Mouse (Mus musculus) cortical plate, adult 2 months (tissue): ENCODE measurements at regions not wholly inside any gene's neighbourhood (a gene's known extent, or its start where the extent isn't known, plus 50 kb on each side); places are given as distances from the start of the nearest gene placed in this dataset.

Source experiments
- H3K27ac ChIP-seq: fragments of 200-500 bp; 2 replicates; pipeline ENCODE4 v1.5.1; 2012; ENCODE audit warnings: low read length, control low read depth, inconsistent platforms; ENCODE audit not compliant: insufficient read depth
- H3K4me1 ChIP-seq: fragments of 200-500 bp; 2 replicates; pipeline ENCODE4 v1.6.1; 2011; ENCODE audit warnings: low read length; ENCODE audit not compliant: control insufficient read depth, insufficient read depth
- H3K4me3 ChIP-seq: fragments of 200-500 bp; 2 replicates; pipeline ENCODE4 v1.5.1; 2011; ENCODE audit warnings: mild to moderate bottlenecking, low read length, control low read depth; ENCODE audit not compliant: insufficient read depth
- CTCF ChIP-seq: fragments of 200-500 bp; IDR thresholded peaks from 2 replicates; pipeline ENCODE4 v1.5.1; 2011; ENCODE audit warnings: mild to moderate bottlenecking, control low read depth, low read length; ENCODE audit not compliant: insufficient read depth; ENCODE audit errors: extremely low read depth
- POLR2A ChIP-seq: fragments of 200-500 bp; IDR thresholded peaks from 2 replicates; pipeline ENCODE4 v1.6.1; 2011; ENCODE audit warnings: mild to moderate bottlenecking, low read length, control low read depth; ENCODE audit not compliant: insufficient read depth; ENCODE audit errors: extremely low read depth

DNA sequence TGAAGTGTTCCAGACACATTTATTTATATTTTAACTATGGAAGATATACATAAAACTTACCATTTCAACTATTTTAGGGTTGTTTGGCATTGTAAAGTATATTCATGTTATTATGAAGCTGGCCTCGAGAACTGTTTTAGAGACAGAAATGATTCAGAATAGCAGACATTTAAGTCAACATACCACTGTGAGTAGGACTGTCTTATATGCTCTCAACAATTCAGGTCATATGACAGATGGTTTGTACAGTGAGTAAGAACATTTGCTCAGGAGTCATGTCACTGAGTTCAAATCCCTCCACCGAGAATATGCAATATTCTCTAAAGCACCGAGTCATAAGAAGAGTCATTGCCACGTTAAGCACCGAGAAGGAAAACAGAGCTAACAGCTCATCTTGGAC, 290.6 kb downstream of the Lmx1a start:
- Histone ChIP-seq H3K27ac (no peak overlapping the region), H3K4me1 (no peaks in the 10 kb centered on the region; the same call in 1 of the 2 replicates), H3K4me3 (no peak overlapping the region)
- TF ChIP-seq CTCF (no peak), POLR2A (no peak)

DNA sequence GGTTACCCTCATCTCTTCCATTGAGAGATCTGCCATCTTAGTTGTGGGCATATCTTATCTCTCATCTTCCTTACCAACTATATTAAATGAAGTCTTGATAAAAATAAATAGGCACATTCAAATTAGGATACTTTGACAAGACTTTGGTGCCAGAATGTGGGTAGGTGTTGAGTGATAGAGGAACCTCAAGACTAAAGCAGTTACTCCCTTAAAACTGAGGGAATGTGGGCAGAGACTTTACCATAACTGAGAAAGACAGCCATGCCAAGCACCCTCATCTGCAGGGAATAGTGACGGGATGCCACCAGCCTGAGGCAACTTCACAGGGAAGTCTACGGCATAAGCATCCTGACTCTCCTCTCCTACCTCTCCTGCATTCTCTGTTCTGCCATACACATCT, 292.3 kb downstream of the Lmx1a start:
- Histone ChIP-seq H3K4me3 (no peak overlapping the region), H3K27ac (no peak overlapping the region), H3K4me1 (no peaks in the 10 kb centered on the region; the same call in 1 of the 2 replicates)
- TF ChIP-seq CTCF, result no peak
- no peak for TF ChIP-seq POLR2A

DNA sequence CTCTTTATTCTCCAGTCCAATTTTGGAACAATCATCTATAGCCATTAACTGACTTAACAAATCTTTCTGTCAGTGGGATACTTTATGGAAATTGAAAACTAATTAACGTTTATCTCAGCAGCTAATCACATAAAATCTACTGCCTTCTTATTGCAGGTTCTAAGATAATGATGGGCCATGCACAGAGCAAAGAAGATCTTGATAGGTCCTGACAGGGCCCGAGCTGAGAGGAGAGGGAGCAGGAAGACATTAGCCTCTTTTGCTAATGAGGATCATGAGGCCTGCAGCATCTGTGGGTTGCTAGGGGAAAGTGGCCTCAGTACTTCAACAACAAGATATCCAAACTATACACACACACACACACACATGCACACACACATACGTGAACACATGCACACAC, 318.4 kb downstream of the Lmx1a start:
- TF ChIP-seq POLR2A (no peak), CTCF (no peak)
- Histone ChIP-seq H3K27ac (no peak overlapping the region), H3K4me3 (no peak overlapping the region), H3K4me1 (peaks cover 2% of the 10 kb centered on the region; the same call in 1 of the 2 replicates)

DNA sequence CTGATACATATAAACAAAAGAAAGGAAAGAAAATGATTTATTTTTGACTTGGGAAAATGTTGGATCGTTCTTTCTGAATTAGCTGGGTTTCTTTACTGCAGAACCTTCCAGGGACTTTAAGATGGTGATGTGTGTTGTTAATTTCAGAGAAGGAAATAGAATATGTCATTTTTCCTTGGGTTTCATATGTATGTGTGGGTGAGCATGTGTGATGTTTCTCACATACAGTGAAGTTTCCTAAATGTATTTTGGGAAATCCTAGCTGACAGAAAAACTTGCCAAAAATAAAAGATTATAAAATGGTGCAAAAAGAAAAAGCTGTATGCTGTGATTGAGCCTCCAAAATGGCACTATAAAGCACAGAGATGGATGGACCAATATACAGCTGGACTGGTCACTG, 319.2 kb downstream of the Lmx1a start:
- no peak overlapping the region for H3K27ac ChIP-seq
- H3K4me3 ChIP-seq, result no peak overlapping the region
- peaks cover 2% of the 10 kb centered on the region; the same call in 1 of the 2 replicates for H3K4me1 ChIP-seq
- TF ChIP-seq POLR2A, result no peak
- TF ChIP-seq CTCF, result no peak

DNA sequence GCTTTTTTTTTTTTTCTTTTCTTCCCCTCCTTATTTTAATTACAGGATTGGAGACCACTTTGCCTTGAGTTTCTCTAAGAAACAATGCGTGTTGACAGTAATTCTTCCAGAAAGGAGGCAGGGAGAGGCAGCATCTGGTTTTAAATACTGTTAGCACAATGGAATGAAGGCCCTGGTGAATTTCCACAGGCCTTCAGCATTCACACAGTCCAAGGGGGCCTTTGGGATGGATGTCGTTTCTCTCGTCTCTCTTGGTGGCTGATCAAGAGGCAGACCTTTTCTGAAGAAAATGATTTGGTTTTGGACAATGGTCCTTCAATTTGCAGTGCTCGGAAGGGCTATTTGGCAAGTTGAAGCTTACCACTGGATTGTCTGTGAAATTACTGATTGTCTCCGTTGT, 321.4 kb downstream of the Lmx1a start:
- peaks cover 2% of the 10 kb centered on the region; the same call in 1 of the 2 replicates for H3K4me1 ChIP-seq
- no peak overlapping the region for H3K4me3 ChIP-seq
- TF ChIP-seq POLR2A (no peak), CTCF (no peak)
- H3K27ac ChIP-seq, result no peak overlapping the region

DNA sequence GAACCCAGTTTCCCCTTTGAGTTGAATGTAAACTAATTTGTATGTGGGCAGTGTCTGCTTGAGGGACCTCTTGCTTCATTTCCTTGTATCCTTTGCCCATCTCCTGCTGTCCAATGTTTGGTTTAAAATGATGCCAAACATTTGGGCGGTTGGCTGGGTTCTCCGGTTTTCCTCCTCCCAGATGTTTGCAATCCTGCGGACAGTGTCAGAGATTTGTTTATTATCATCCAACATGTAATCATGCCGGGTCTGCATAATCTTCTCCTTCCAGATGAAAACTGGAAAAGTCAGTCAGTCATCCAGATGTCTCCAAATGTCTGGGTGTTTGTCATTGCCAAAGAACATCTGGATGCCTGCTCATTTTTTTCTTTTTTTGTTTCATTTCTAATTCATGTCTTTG, 323.0 kb downstream of the Lmx1a start:
- no peak for TF ChIP-seq POLR2A
- TF ChIP-seq CTCF, result no peak
- peaks cover 2% of the 10 kb centered on the region; the same call in 1 of the 2 replicates for H3K4me1 ChIP-seq
- H3K4me3 ChIP-seq, result no peak overlapping the region
- H3K27ac ChIP-seq, result no peak overlapping the region

DNA sequence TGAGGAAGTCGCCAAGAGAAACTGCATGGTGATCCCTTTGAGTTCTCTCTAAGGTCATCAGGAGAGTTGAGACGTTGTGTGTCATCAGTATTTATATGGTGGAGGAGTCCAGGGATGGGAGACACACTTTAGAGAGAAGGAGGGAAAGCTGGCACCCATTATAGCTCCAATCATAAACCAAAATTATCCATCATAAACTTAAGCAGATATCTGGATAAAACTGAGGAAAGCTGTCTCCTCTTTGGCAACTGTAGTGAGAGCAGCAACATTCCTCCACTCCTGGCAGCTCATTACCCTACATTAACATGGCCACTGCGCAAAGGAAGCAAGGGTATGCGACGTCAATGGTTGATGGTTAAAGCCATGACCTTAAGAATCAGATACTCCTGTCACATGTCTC, 323.6 kb downstream of the Lmx1a start:
- peaks cover 2% of the 10 kb centered on the region; the same call in 1 of the 2 replicates for H3K4me1 ChIP-seq
- TF ChIP-seq CTCF, result no peak

DNA sequence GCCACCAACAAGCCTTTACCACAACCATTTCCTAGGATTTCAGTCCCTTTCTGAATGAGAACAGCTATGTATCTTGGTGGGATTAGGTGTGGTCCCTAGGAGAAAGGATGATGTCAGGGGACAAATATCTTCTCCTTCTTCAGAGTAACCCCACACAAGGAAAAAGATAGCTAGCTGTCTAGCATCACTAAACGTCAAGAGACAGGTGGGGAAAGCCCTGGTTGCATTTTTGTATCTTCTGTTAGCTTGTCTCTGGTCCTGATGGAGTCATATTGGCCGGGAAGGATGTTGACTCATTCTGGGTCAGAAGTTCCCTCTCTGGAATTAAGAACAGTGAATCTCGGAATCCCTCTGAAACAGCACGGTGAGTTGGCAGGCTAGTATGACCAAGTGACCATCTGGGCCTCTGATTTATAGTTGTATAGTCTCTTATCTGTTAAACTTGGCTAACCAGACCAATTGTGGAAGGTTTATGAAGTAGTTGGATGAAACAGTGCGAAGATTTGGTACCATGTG, 327.4 kb downstream of the Lmx1a start:
- H3K4me1 ChIP-seq, result no peaks in the 10 kb centered on the region
- H3K4me3 ChIP-seq, result no peak overlapping the region
- H3K27ac ChIP-seq, result no peak overlapping the region
- TF ChIP-seq CTCF (no peak), POLR2A (no peak)

More for the DNA sequence above, 323.6 kb downstream of the Lmx1a start:
- no peak overlapping the region for H3K27ac ChIP-seq
- no peak overlapping the region for H3K4me3 ChIP-seq

DNA sequence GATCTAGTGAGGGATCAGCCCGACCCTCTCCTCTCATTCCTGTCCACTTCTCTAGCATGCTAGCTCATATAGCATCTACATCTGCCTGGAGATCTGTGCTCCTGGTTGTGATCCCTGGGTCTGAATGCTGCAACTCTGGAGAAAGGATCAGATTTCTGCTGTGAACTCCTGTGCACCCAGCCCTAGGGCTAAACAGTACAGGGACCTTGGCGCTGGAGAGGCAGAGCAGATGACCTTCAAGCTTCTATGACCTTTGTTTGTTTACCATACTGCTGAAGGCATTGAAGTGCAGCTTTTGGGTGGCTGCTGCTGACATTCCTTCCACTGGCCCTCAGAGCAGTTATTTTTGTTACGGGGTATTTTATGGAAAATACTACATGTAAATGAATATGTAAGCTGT, 337.4 kb downstream of the Lmx1a start:
- Histone ChIP-seq H3K4me3 (no peak overlapping the region), H3K27ac (no peak overlapping the region), H3K4me1 (no peaks in the 10 kb centered on the region)
- no peak for TF ChIP-seq POLR2A
- no peak for TF ChIP-seq CTCF

DNA sequence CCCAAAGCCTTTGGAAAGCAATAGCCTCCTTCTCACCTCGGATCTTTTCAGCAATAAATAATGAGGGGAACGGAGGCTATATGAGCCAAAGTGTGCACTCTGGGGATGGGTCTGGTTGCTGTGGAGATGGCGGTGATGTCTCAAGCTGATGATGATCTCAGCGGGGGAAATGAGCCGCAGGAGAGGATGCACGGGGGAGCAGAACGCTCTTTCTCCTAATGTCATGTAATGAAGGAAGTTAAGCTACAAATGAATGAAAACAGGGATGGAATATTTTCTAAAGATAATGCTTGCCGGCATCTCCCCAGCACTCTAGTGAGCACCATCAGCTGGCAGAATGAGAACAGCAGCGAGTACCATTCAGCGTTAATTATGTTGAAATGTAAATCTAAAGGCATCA, 355.7 kb downstream of the Lmx1a start:
- H3K4me1 ChIP-seq, result no peaks in the 10 kb centered on the region; the same call in 1 of the 2 replicates
- H3K27ac ChIP-seq, result no peak overlapping the region
- TF ChIP-seq POLR2A (no peak), CTCF (no peak)
- H3K4me3 ChIP-seq, result 0 out of 2 replicates have a peak overlapping the region, but pooled peaks have one; percentile 1
